ENCODE assay signal across 26 mouse cellular contexts in the genomic region with DNA sequence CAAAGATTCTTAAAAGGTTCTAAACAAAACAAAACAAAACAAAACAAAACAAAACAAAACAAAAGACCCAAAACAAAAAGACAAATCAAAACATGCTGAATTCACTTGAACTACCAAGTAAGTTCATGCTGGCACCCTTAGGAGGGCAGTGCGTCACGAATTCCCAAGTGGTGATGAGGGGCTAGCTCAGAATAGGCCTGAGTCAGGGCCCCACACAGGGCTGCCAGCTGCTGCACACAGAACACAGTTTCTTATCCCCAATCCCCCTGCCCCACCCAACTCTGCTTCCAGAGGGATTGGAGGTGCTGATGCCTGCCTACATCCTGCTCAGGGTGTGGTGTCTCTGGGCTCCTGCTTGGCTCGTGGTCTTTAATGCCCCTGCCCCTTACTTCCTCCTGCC.
DNase-seq lines count a peak whose midpoint lies in the region; ATAC-seq and TF ChIP-seq lines count a peak whose summit lies in the region.
"Had no signal": no experiment of that assay in that cellular context is flagged by ENCODE, and none has a peak within 500 bp of the region (broad histone marks: within the 10 kb centered on the region; RNA-seq: fewer than 3 reads in every experiment).

No protein-coding gene starts in this region.

- no peak for DNase-seq in heart, postnatal 0 days (ENCODE audit: low spot score)
- no peak for DNase-seq in heart, adult 8-10 months (ENCODE audit: low spot score)
- no peak for DNase-seq in hindbrain, embryonic 14.5 days (ENCODE audit: low spot score)
- DNase-seq in NIH3T3 (ENCODE audit: low read depth) = peak; percentile 51
- no peak for DNase-seq in embryo, embryonic 11 days
- DNase-seq: adrenal gland, postnatal 10 days; adrenal gland, postnatal 36 days; B cell, adult 2 months; cerebellum, adult 11 months; cerebellum, adult 2 months; cerebellum, adult 9-11 months; cerebellum, postnatal 25 days; gastrocnemius, postnatal 10 days; gastrocnemius, postnatal 36 days; kidney, adult 11 months; kidney, adult 8-10 months had no signal

- ATAC-seq in heart, postnatal 0 days (ENCODE audit: insufficient read depth, low read depth) = peak; percentile 29; the same call in 1 of the 2 replicates
- 0 out of 2 replicates have a peak, but pooled peaks have one; percentile 11 for ATAC-seq in hindbrain, embryonic 14.5 days (ENCODE audit: low FRiP score)
- no peak for ATAC-seq in hindbrain, embryonic 12.5 days (ENCODE audit: low FRiP score)
- ATAC-seq: activated CD4-positive, CD25-positive, alpha-beta regulatory T cell, adult 4 months; forebrain, embryonic 13.5 days; forebrain, embryonic 16.5 days; intestine, embryonic 15.5 days had no signal

- no peak overlapping the region for H3K4me3 ChIP-seq in heart, postnatal 0 days (ENCODE audit: low read depth, low read length)
- H3K4me3 ChIP-seq in hindbrain, embryonic 14.5 days (replicated peaks; ENCODE audit: low read length) = no peak overlapping the region
- no peak overlapping the region for H3K4me3 ChIP-seq in hindbrain, embryonic 12.5 days
- H3K4me3 ChIP-seq: forebrain, embryonic 10.5 days; forebrain, embryonic 13.5 days; heart, embryonic 12.5 days; heart, embryonic 15.5 days; hindbrain, embryonic 15.5 days; intestine, embryonic 15.5 days had no signal

- 47% methylated on average over 3 of the region's 3 CpGs for WGBS in heart, postnatal 0 days
- 52% methylated on average over 3 of the region's 3 CpGs for WGBS in hindbrain, embryonic 14.5 days
- 54% methylated on average over 3 of the region's 3 CpGs for WGBS in hindbrain, embryonic 12.5 days

- H3K4me1 ChIP-seq in heart, postnatal 0 days (ENCODE audit: control insufficient read depth, insufficient read depth) = peaks cover 29% of the 10 kb centered on the region; the same call in 1 of the 2 replicates
- H3K4me1 ChIP-seq in hindbrain, embryonic 14.5 days (replicated peaks; ENCODE audit: control insufficient read depth, insufficient read depth, low read length) = peaks cover 13% of the 10 kb centered on the region; the same call in 1 of the 2 replicates
- H3K4me1 ChIP-seq in hindbrain, embryonic 12.5 days = 0 out of 2 replicates have a peak, but pooled peaks cover 11% of the 10 kb centered on the region
- H3K4me1 ChIP-seq: intestine, embryonic 15.5 days had no signal

- H3K9me3 ChIP-seq in heart, postnatal 0 days (replicated peaks; ENCODE audit: control insufficient read depth, low read length) = no peaks in the 10 kb centered on the region
- H3K9me3 ChIP-seq in hindbrain, embryonic 14.5 days (ENCODE audit: control insufficient read depth, low read length) = no peaks in the 10 kb centered on the region
- no peaks in the 10 kb centered on the region for H3K9me3 ChIP-seq in hindbrain, embryonic 12.5 days (replicated peaks)
- H3K9me3 ChIP-seq: forebrain, embryonic 10.5 days; forebrain, embryonic 13.5 days; G1E; heart, embryonic 12.5 days; heart, embryonic 15.5 days; hindbrain, embryonic 15.5 days; intestine, embryonic 15.5 days had no signal

- no peak overlapping the region for H3K27ac ChIP-seq in heart, postnatal 0 days (ENCODE audit: low read depth)
- no peak overlapping the region for H3K27ac ChIP-seq in hindbrain, embryonic 14.5 days
- H3K27ac ChIP-seq in hindbrain, embryonic 12.5 days = no peak overlapping the region
- H3K27ac ChIP-seq: forebrain, embryonic 10.5 days; forebrain, embryonic 13.5 days; heart, embryonic 15.5 days; hindbrain, embryonic 15.5 days; intestine, embryonic 15.5 days had no signal

- no peak overlapping the region for H3K4me2 ChIP-seq in heart, postnatal 0 days (ENCODE audit: low read depth, low read length)
- H3K4me2 ChIP-seq in hindbrain, embryonic 14.5 days (replicated peaks) = no peak overlapping the region
- no peak overlapping the region for H3K4me2 ChIP-seq in hindbrain, embryonic 12.5 days (replicated peaks)
- H3K4me2 ChIP-seq: forebrain, embryonic 13.5 days; heart, embryonic 12.5 days; heart, embryonic 15.5 days; hindbrain, embryonic 15.5 days; intestine, embryonic 15.5 days had no signal

- peaks cover 9% of the 10 kb centered on the region; the same call in 1 of the 2 replicates for H3K27me3 ChIP-seq in heart, postnatal 0 days (ENCODE audit: control insufficient read depth, insufficient read depth, low read length)
- H3K27me3 ChIP-seq in hindbrain, embryonic 14.5 days (ENCODE audit: control insufficient read depth, insufficient read depth, low read length) = no peaks in the 10 kb centered on the region
- no peaks in the 10 kb centered on the region for H3K27me3 ChIP-seq in hindbrain, embryonic 12.5 days
- H3K27me3 ChIP-seq: forebrain, embryonic 13.5 days; hindbrain, embryonic 15.5 days; intestine, embryonic 15.5 days had no signal

- no peak for TF ChIP-seq EP300 in heart, postnatal 0 days (IDR thresholded peaks at IDR 0.05; ENCODE audit: low read depth)

- no peak overlapping the region for H3K9ac ChIP-seq in heart, postnatal 0 days (replicated peaks; ENCODE audit: low read depth, low read length)
- H3K9ac ChIP-seq in hindbrain, embryonic 14.5 days = no peak overlapping the region
- no peak overlapping the region for H3K9ac ChIP-seq in hindbrain, embryonic 12.5 days
- H3K9ac ChIP-seq: forebrain, embryonic 13.5 days; heart, embryonic 12.5 days; heart, embryonic 15.5 days; hindbrain, embryonic 15.5 days; intestine, embryonic 15.5 days had no signal

- no peaks in the 10 kb centered on the region for H3K36me3 ChIP-seq in heart, postnatal 0 days (replicated peaks; ENCODE audit: control insufficient read depth, insufficient read depth, low read length)
- no peaks in the 10 kb centered on the region for H3K36me3 ChIP-seq in hindbrain, embryonic 14.5 days (replicated peaks; ENCODE audit: control insufficient read depth, insufficient read depth)
- H3K36me3 ChIP-seq in hindbrain, embryonic 12.5 days = no peaks in the 10 kb centered on the region
- H3K36me3 ChIP-seq: forebrain, embryonic 10.5 days; G1E; heart, embryonic 12.5 days; heart, embryonic 15.5 days; hindbrain, embryonic 15.5 days; intestine, embryonic 15.5 days had no signal

- no peak for TF ChIP-seq CTCF in heart, postnatal 0 days (IDR thresholded peaks at IDR 0.05; ENCODE audit: low read depth)
